Mouse (Mus musculus) cortical plate, adult 2 months (tissue): Measurements from ENCODE around the gene Mog.

Source experiments
- CTCF ChIP-seq: fragments of 200-500 bp; IDR thresholded peaks from 2 replicates; pipeline ENCODE4 v1.5.1; 2011; ENCODE audit warnings: mild to moderate bottlenecking, control low read depth, low read length; ENCODE audit not compliant: insufficient read depth; ENCODE audit errors: extremely low read depth
- POLR2A ChIP-seq: fragments of 200-500 bp; IDR thresholded peaks from 2 replicates; pipeline ENCODE4 v1.6.1; 2011; ENCODE audit warnings: mild to moderate bottlenecking, low read length, control low read depth; ENCODE audit not compliant: insufficient read depth; ENCODE audit errors: extremely low read depth

DNA sequence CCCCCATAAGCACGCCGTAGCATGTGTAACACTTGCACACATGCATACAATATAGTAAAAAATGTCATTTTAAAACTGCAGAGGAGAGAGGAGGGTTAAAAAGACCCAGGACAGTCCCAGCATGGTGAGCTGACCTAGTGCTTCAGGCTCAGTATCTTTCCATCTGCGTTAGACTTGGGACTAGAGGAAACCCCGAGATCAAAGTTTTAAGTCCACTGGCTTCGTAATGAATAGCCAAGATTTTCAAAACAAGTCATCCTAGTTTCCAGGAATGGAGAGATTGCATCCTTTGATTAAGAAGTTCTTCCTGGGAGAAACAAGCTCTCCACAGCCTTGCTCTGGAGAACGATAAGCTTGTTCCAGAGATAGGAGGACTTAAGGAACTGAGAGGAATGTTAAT is 15.0 kb downstream of the Mog start:
- TF ChIP-seq CTCF (no peak), POLR2A (no peak)
